Mouse (Mus musculus) megakaryocyte, embryonic 14.5 days (primary cell): ENCODE results near the gene Xbp1.

Experiments used
- FLI1 ChIP-seq: IDR thresholded peaks from 2 replicates; pipeline ENCODE4 v1.6.1; 2012; ENCODE audit warnings: low read length, inconsistent platforms, mixed read lengths
- GATA1 ChIP-seq: IDR thresholded peaks from 3 replicates; pipeline ENCODE4 v1.6.1; 2012; ENCODE audit warnings: mixed read lengths, low read length, inconsistent platforms, borderline replicate concordance

- TF ChIP-seq GATA1 (no peak), FLI1 (no peak)
These were observed 21.4 kb upstream of the Xbp1 start for GRCm38 (mm10) chr11:5498931-5499661.
